Mouse (Mus musculus): ENCODE data around the gene Pbld2. TPM values are rescaled to one million over a fixed set of nuclear protein-coding genes. Genes with fewer than 3 reads are reported as not detected.
A peak's percentile ranks its signal among the peaks of the same experiment; 100 is the strongest.

The Pbld2 gene
- polyA plus RNA-seq, 1 experiment, result not detected

GRCm38 (mm10) chr10:63064516-63064915 is 40.4 kb downstream of the Pbld2 start:
- TF ChIP-seq GATA1 (IDR thresholded peaks at IDR 0.05; ENCODE audit: low read length), result no peak

GRCm38 (mm10) chr10:63065561-63065960 is 41.4 kb downstream of the Pbld2 start:
- Histone ChIP-seq H3K9me3 (ENCODE audit: control insufficient read depth, low read length) (no peaks in the 10 kb centered on the region), H3K27me3 (ENCODE audit: control insufficient read depth) (no peaks in the 10 kb centered on the region), H3K4me1 (ENCODE audit: control insufficient read depth) (no peaks in the 10 kb centered on the region), H3K4me3 (replicated peaks) (no peak overlapping the region), H3K36me3 (ENCODE audit: control insufficient read depth) (no peaks in the 10 kb centered on the region; the same call in 1 of the 2 replicates)
- no peak for TF ChIP-seq GATA1 (IDR thresholded peaks at IDR 0.05; ENCODE audit: low read length)
- TF ChIP-seq TAL1 (IDR thresholded peaks at IDR 0.05; ENCODE audit: low read length), result no peak

More at GRCm38 (mm10) chr10:63064516-63064915, 40.4 kb downstream of the Pbld2 start:
- H3K9me3 ChIP-seq (ENCODE audit: control insufficient read depth, low read length), result no peaks in the 10 kb centered on the region
- H3K4me3 ChIP-seq (replicated peaks), result no peak overlapping the region
- no peaks in the 10 kb centered on the region; the same call in 1 of the 2 replicates for H3K36me3 ChIP-seq (ENCODE audit: control insufficient read depth)
- H3K4me1 ChIP-seq (ENCODE audit: control insufficient read depth), result no peaks in the 10 kb centered on the region
- no peaks in the 10 kb centered on the region for H3K27me3 ChIP-seq (ENCODE audit: control insufficient read depth)

- TF ChIP-seq TAL1 (IDR thresholded peaks at IDR 0.05; ENCODE audit: low read length), result no peak
- no peak for TF ChIP-seq GATA1 (IDR thresholded peaks at IDR 0.05; ENCODE audit: low read length)
- H3K27me3 ChIP-seq (ENCODE audit: control insufficient read depth), result no peaks in the 10 kb centered on the region
Observed at GRCm38 (mm10) chr10:63065988-63066387, 41.9 kb downstream of the Pbld2 start.

GRCm38 (mm10) chr10:63086304-63086703 is 62.2 kb downstream of the Pbld2 start:
- Histone ChIP-seq H3K4me1 (ENCODE audit: control insufficient read depth) (peaks cover 17% of the 10 kb centered on the region), H3K27me3 (ENCODE audit: control insufficient read depth) (peaks cover 21% of the 10 kb centered on the region), H3K9me3 (ENCODE audit: control insufficient read depth, low read length) (no peaks in the 10 kb centered on the region), H3K4me3 (replicated peaks) (no peak overlapping the region), H3K36me3 (ENCODE audit: control insufficient read depth) (no peaks in the 10 kb centered on the region)
- TF ChIP-seq TAL1 (IDR thresholded peaks at IDR 0.05; ENCODE audit: low read length), result no peak
- peak; percentile 49 for TF ChIP-seq GATA1 (IDR thresholded peaks at IDR 0.05; ENCODE audit: low read length)

More at GRCm38 (mm10) chr10:63065988-63066387, 41.9 kb downstream of the Pbld2 start:
- no peak overlapping the region for H3K4me3 ChIP-seq (replicated peaks)
- no peaks in the 10 kb centered on the region for H3K4me1 ChIP-seq (ENCODE audit: control insufficient read depth)
- no peaks in the 10 kb centered on the region for H3K9me3 ChIP-seq (ENCODE audit: control insufficient read depth, low read length)
- H3K36me3 ChIP-seq (ENCODE audit: control insufficient read depth), result no peaks in the 10 kb centered on the region; the same call in 1 of the 2 replicates

- Histone ChIP-seq H3K4me1 (ENCODE audit: control insufficient read depth) (peaks cover 11% of the 10 kb centered on the region), H3K4me3 (replicated peaks) (no peak overlapping the region), H3K27me3 (ENCODE audit: control insufficient read depth) (peaks cover 21% of the 10 kb centered on the region), H3K9me3 (ENCODE audit: control insufficient read depth, low read length) (no peaks in the 10 kb centered on the region), H3K36me3 (ENCODE audit: control insufficient read depth) (no peaks in the 10 kb centered on the region)
- TF ChIP-seq TAL1 (IDR thresholded peaks at IDR 0.05; ENCODE audit: low read length) (no peak), GATA1 (IDR thresholded peaks at IDR 0.05; ENCODE audit: low read length) (no peak)
Observed at GRCm38 (mm10) chr10:63089103-63089757, 65.1 kb downstream of the Pbld2 start.

GRCm38 (mm10) chr10:63089758-63090571 is 65.8 kb downstream of the Pbld2 start:
- Histone ChIP-seq H3K4me1 (ENCODE audit: control insufficient read depth) (peaks cover 11% of the 10 kb centered on the region), H3K9me3 (ENCODE audit: control insufficient read depth, low read length) (no peaks in the 10 kb centered on the region), H3K36me3 (ENCODE audit: control insufficient read depth) (no peaks in the 10 kb centered on the region), H3K27me3 (ENCODE audit: control insufficient read depth) (peaks cover 21% of the 10 kb centered on the region), H3K4me3 (replicated peaks) (no peak overlapping the region)
- no peak for TF ChIP-seq GATA1 (IDR thresholded peaks at IDR 0.05; ENCODE audit: low read length)
- TF ChIP-seq TAL1 (IDR thresholded peaks at IDR 0.05; ENCODE audit: low read length), result no peak

- no peak overlapping the region for H3K4me3 ChIP-seq (replicated peaks)
- H3K4me1 ChIP-seq (ENCODE audit: control insufficient read depth), result peaks cover under 1% of the 10 kb centered on the region
- H3K36me3 ChIP-seq (ENCODE audit: control insufficient read depth), result no peaks in the 10 kb centered on the region
- TF ChIP-seq TAL1 (IDR thresholded peaks at IDR 0.05; ENCODE audit: low read length), result no peak
- no peak for TF ChIP-seq GATA1 (IDR thresholded peaks at IDR 0.05; ENCODE audit: low read length)
- H3K27me3 ChIP-seq (ENCODE audit: control insufficient read depth), result peaks cover 21% of the 10 kb centered on the region
- H3K9me3 ChIP-seq (ENCODE audit: control insufficient read depth, low read length), result no peaks in the 10 kb centered on the region
Observed at GRCm38 (mm10) chr10:63091915-63092314, 67.8 kb downstream of the Pbld2 start.

GRCm38 (mm10) chr10:63092616-63093550 is 68.8 kb downstream of the Pbld2 start:
- no peaks in the 10 kb centered on the region for H3K36me3 ChIP-seq (ENCODE audit: control insufficient read depth)
- H3K4me3 ChIP-seq (replicated peaks), result no peak overlapping the region
- H3K9me3 ChIP-seq (ENCODE audit: control insufficient read depth, low read length), result no peaks in the 10 kb centered on the region
- no peak for TF ChIP-seq GATA1 (IDR thresholded peaks at IDR 0.05; ENCODE audit: low read length)
- TF ChIP-seq TAL1 (IDR thresholded peaks at IDR 0.05; ENCODE audit: low read length), result no peak
- H3K27me3 ChIP-seq (ENCODE audit: control insufficient read depth), result peaks cover 23% of the 10 kb centered on the region
- H3K4me1 ChIP-seq (ENCODE audit: control insufficient read depth), result no peaks in the 10 kb centered on the region

Measured in erythroblast, embryonic 14.5 days (primary cell).